Mouse (Mus musculus) granulocyte monocyte progenitor cell, adult 5-6 weeks (primary cell): ENCODE data around the gene Rab20. TPM values are rescaled to one million over a fixed set of nuclear protein-coding genes. Genes with fewer than 3 reads are reported as not detected.

Experiments used
- ATAC-seq: replicated peaks from 2 replicates; pipeline ENCODE4 v1.8.0; 2016; ENCODE audit warnings: mild to moderate bottlenecking, moderate TSS enrichment, inconsistent platforms; ENCODE audit not compliant: poor library complexity, severe bottlenecking
- total RNA-seq, 2 experiments: library from RNA; stranded (forward) in 1 of 2; stranded (reverse) in 1 of 2; fragments of 200-712, 200-1000 nt in 1 of 2; fragments of >200 nt in 1 of 2; fragmentation: Nextera tagmentation in 1 of 2; gene quantifications; 2 replicates each; pipeline ENCODE4 v1.2.3; 2014 to 2017

Rab20 gene
- total RNA-seq, 2 experiments from 2014 or later: 4.6 to 4.8 TPM

DNA sequence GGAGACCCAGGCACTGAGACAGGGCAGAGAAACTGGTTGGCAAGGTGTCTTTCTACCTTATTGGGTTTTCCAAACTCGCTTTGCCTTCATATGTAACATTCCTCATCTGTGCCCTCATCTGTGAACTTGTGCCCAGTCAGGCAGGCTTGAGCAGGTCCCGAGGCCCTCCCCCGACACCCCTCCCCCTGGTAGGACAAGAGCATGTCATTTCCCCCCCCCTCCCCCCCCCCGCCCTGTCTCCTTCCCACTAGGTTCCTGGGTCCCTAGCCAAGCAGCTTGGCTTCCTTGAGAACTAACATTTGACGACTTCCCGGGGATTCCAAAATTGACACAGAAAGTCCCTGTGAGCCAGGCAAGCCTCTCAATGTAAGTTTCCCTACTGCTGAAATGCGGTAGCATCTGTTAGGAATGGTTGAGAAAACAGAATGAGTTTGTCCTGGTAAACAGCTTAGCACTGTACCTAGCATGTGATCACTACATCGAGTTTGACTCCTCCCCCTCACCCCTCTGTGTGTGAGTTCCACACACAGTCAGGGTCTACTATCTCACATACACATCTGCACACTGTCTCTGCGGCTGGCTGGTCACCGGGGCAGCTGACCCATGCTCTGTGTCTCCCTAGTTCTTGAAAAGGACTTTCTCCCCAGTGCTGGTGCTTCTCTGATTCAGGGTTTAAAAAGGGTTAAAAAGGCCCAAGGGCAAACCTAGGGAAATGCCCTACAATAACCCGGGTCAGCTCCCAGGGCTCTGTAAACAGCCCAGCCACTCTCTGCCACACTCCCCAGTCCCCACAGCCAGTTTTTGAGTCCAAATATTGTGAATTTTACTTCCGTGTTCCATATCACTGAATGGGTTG lies 20.3 kb downstream of the Rab20 start:
- ATAC-seq: no peak

DNA sequence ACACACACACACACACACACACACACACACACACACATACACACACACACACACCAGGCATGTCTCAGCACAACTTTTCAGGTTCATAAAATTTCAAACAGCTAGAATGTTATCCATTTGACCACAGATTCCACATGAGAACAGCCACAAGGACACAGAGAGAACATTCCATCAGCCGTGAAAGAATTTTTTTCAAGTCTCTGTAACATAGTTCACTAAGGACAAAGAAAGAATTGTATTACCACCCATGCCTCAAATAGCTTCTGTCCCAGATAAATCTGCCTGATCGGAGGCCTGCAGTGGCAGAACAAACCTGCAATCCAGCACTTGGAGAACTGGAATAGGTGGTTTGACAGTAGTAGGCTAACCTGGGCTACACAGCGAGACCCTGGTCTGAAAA lies 21.2 kb downstream of the Rab20 start:
- no peak for ATAC-seq

- ATAC-seq: no peak
These were observed 24.3 kb downstream of the Rab20 start for GRCm38 (mm10) chr8:11454228-11454627.

GRCm38 (mm10) chr8:11452974-11453373 lies 25.5 kb downstream of the Rab20 start:
- ATAC-seq: peak; percentile 13; the same call in 1 of the 2 replicates

DNA sequence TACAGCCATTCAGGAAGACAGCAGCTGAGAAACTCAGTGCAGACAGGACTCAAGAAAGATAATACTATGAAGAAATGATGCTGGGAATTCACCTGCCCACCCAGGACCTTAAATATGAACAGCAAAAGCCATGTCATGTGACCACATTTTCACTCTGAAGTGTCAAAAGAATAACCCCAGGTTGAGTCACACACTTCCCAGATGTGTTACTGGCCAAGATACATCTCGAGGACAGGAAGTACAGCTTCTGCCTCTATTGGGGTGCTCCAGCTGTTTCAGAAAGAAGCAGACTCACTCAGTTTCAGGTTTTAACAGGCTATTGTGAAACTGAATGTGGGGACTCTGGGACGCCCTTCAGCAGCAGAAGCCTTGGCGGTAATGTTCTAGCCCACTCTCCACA lies 26.0 kb downstream of the Rab20 start:
- peak; percentile 86 for ATAC-seq

- peak; percentile 21; the same call in 1 of the 2 replicates for ATAC-seq
These were observed 26.4 kb downstream of the Rab20 start for GRCm38 (mm10) chr8:11452152-11452551.

DNA sequence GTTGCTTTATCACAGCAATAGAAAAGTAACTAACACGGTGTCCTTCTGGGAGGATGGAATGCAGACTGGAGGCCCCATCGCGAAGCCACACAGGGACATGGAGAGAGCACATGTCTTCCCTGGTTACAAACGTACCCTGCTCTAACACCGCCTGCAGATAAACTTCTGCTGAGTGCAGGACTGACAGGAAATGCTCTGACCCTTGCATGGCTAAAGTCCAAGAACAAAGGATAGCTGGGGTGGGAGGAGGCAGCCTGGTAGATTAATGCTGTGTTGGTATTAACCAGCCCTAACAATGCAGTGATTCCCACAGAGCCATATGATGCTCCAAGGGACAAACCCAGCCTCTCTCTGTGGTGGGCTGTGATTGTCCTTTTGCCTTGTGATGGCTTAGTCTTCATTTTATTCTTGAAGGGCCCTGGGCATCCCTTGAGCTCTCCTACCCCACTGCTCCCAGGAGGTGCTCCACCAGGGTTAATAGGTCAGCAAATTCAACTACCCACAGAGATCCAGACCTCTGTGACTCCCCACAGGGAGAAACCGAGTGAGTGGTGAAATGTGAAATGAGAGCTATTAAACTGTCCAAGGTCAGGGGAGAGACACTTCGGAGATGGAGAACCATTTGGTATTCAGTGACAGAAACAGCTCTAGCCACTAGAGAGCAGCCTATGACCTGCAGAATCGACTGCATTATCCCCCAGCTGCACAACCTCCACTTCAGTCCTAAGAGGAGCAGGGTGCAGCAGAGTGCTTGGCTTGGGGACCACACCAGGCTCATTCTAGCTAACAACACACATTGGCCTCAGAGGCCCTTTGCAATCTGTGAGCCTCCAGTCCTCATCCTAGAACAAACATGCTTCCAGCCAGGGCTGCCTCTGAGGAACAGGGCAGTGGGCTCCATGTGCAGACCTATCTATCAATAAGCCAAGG lies 28.1 kb downstream of the Rab20 start:
- peak; percentile 30 for ATAC-seq

- ATAC-seq: no peak
These were observed 30.5 kb downstream of the Rab20 start for GRCm38 (mm10) chr8:11447910-11448570.

DNA sequence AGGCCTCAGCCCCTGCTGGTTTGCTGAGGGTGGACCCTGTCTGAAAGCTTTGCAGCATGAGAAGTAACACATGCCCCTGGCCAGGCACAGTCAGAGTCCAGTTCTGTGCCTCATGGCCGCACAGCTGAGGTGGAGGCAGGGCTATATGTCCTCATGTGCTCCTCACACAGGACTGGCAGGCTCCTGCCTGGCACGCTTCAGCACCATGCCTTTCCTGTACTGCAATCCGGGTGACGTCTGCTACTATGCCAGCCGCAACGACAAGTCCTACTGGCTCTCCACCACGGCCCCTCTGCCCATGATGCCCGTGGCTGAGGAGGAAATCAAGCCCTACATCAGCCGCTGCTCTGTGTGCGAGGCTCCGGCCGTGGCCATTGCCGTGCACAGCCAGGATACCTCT lies 32.7 kb downstream of the Rab20 start:
- no peak for ATAC-seq

GRCm38 (mm10) chr8:11444216-11444615 lies 34.3 kb downstream of the Rab20 start:
- ATAC-seq: no peak

- ATAC-seq: no peak
These were observed 34.9 kb downstream of the Rab20 start for GRCm38 (mm10) chr8:11443611-11444010.

DNA sequence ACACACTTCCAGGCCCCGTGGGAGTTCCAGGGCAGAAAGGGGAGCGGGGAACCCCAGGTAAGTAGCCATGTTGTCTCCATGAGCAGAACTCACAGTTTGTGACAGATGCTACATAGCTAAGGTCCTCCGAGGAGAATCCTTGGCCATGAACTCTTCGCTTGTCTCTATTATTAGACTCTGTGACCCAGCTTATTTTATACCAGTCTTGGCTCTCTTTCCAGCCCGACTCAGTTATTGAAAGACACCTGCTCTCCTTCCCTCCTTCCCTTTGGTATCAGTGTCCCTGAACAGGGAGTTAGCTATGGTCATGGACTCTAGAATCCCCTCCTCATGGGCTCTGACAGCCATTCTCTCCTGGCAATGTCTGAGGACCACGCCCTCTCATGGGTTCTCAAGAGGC lies 37.2 kb downstream of the Rab20 start:
- ATAC-seq: no peak

DNA sequence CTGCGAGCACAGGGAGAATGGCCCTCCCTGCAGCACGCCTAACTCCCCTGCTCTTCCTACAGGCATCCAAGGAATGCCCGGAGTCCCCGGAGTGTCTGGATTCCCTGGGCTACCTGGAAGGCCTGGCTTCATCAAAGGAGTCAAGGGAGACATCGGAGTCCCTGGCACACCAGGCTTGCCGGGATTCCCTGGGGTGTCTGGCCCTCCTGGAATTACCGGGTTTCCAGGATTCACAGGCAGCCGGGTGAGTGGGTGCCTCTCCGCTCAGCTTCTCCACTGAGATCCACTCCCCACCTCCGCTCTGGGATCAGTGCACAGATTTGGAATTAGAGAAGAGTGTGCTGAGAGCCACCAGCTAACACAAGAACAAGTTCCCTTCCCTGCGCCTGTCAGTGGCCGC lies 40.6 kb downstream of the Rab20 start:
- no peak for ATAC-seq

- peak; percentile 97 for ATAC-seq
These were observed 47.8 kb downstream of the Rab20 start for GRCm38 (mm10) chr8:11430688-11431087.

- ATAC-seq: no peak
These were observed 55.4 kb downstream of the Rab20 start for GRCm38 (mm10) chr8:11423091-11423490.

DNA sequence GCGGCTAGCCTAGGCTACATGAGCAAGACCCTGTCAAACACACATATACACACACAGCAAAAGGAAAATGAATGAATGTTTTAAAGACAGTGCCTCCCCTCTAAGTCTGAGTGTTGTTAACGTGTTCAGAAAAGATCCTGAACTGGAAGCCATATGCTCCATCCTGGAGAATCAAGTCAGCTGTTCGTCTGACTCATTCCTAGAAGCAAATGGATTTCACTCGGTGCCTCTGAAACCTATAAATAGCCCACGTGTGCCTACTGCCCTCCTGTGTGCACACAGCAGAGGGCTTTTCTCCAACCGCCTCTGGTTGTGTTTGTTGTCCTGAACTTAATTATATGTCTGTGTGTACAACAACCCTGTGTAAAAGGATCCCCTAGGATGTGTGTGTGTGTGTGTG lies 56.5 kb downstream of the Rab20 start:
- no peak for ATAC-seq

- 0 out of 2 replicates have a peak, but pooled peaks have one; percentile 40 for ATAC-seq
These were observed 57.4 kb downstream of the Rab20 start for GRCm38 (mm10) chr8:11421105-11421504.

DNA sequence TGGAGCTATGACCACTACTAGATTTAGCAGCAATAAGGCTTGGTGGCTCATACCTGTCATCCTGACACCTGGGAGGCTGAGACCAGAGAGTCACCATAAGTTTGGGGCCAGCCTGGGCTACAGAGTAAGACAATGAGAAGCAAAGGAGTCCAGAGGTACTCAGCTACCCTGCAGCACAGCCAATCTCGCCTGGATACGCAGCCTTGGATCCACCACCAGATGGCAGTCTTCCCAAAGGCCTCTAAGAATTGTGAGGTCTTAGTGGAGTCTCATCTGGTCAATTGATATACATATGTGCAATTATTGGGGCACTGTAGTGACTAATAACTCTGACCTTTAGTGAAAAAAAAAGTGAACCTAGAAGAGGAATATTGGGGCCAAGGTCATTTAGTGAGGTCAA lies 58.9 kb downstream of the Rab20 start:
- ATAC-seq: peak; percentile 71

GRCm38 (mm10) chr8:11419232-11419631 lies 59.3 kb downstream of the Rab20 start:
- no peak for ATAC-seq

DNA sequence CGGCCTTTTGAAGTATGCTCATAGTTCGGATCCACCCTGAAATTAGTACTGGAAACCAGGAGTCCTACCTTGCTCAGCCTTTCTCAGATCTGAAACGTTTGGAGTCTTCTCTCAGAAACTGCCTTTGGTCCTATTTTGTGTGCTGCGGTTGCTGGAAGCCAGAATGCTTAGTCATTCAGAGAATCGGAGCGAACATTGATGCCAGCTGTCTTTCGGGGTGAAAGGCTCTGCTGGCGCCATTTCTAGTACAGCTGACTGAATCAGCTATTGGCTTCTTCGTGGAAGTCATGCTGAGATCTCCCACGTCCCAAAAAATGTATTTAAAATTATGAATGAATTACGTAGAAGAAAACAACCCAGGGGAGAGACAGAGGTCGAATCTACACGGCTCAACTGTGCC lies 60.7 kb downstream of the Rab20 start:
- no peak for ATAC-seq

DNA sequence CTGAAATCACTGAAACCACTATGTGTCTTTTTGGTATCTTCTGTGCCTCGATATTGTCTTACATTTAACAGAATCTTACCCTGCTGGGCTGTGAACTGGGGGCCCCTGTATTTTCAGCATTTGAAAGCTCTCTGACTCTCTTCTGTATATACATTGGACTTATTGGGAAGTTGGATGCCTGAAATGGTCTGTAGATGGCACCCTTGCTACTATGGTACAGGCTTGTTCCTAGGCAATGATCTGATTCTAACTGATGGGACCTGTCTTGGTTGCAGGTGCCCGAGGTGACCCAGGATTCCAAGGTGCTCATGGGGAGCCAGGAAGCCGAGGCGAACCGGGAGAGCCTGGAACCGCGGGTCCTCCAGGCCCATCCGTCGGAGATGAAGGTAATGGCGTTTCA lies 63.4 kb downstream of the Rab20 start:
- ATAC-seq: no peak
